Mouse (Mus musculus): ENCODE measurements around the gene Arv1.
A peak's percentile ranks its signal among the peaks of the same experiment; 100 is the strongest.

Arv1 gene

GRCm38 (mm10) chr8:124724301-124724700 is 2.4 kb downstream of the Arv1 start:
- no peak for DNase-seq (ENCODE audit: low spot score)

GRCm38 (mm10) chr8:124732828-124733227 is 10.9 kb downstream of the Arv1 start:
- DNase-seq (ENCODE audit: low spot score): no peak

- no peak for DNase-seq (ENCODE audit: low spot score)
These were observed 13.5 kb downstream of the Arv1 start for GRCm38 (mm10) chr8:124735371-124735911.

- peak; percentile 30 for DNase-seq (ENCODE audit: low spot score)
These were observed 17.3 kb downstream of the Arv1 start for GRCm38 (mm10) chr8:124739268-124739667.

GRCm38 (mm10) chr8:124746661-124747060 is 24.7 kb downstream of the Arv1 start:
- DNase-seq (ENCODE audit: low spot score): no peak

GRCm38 (mm10) chr8:124751191-124751590 is 29.3 kb downstream of the Arv1 start:
- DNase-seq (ENCODE audit: low spot score): no peak

- peak; percentile 52 for DNase-seq (ENCODE audit: low spot score)
These were observed 29.8 kb downstream of the Arv1 start, which contains the start of gene Fam89a for GRCm38 (mm10) chr8:124751709-124752173. Fam89a (minus strand) TSS chr8:124751832.

- DNase-seq (ENCODE audit: low spot score): no peak
These were observed 30.5 kb downstream of the Arv1 start for GRCm38 (mm10) chr8:124752325-124752862.

- no peak for DNase-seq (ENCODE audit: low spot score)
These were observed 32.3 kb downstream of the Arv1 start for GRCm38 (mm10) chr8:124754101-124754791.

GRCm38 (mm10) chr8:124754792-124755190 is 32.9 kb downstream of the Arv1 start:
- DNase-seq (ENCODE audit: low spot score): no peak

- no peak for DNase-seq (ENCODE audit: low spot score)
These were observed 33.5 kb downstream of the Arv1 start for GRCm38 (mm10) chr8:124755481-124755880.

GRCm38 (mm10) chr8:124756153-124756552 is 34.2 kb downstream of the Arv1 start:
- DNase-seq (ENCODE audit: low spot score): no peak

- no peak for DNase-seq (ENCODE audit: low spot score)
These were observed 34.7 kb downstream of the Arv1 start for GRCm38 (mm10) chr8:124756601-124757000.

GRCm38 (mm10) chr8:124758544-124758943 is 36.6 kb downstream of the Arv1 start:
- no peak for DNase-seq (ENCODE audit: low spot score)

- no peak for DNase-seq (ENCODE audit: low spot score)
These were observed 41.1 kb downstream of the Arv1 start for GRCm38 (mm10) chr8:124763061-124763460.

- no peak for DNase-seq (ENCODE audit: low spot score)
These were observed 50.5 kb downstream of the Arv1 start for GRCm38 (mm10) chr8:124772389-124772788.

- peak; percentile 59 for DNase-seq (ENCODE audit: low spot score)
These were observed 53.8 kb downstream of the Arv1 start for GRCm38 (mm10) chr8:124775695-124776094.

GRCm38 (mm10) chr8:124780236-124780635 is 58.3 kb downstream of the Arv1 start:
- no peak for DNase-seq (ENCODE audit: low spot score)

- DNase-seq (ENCODE audit: low spot score): no peak
These were observed 60.5 kb downstream of the Arv1 start for GRCm38 (mm10) chr8:124782431-124782830.

GRCm38 (mm10) chr8:124783228-124783627 is 61.3 kb downstream of the Arv1 start:
- DNase-seq (ENCODE audit: low spot score): no peak

All from lung, postnatal 25 days (tissue).